Mouse (Mus musculus): ENCODE measurements at regions not wholly inside any gene's neighbourhood (a gene's known extent, or its start where the extent isn't known, plus 50 kb on each side); places are given as distances from the start of the nearest gene placed in this dataset.

- Histone ChIP-seq H3K4me3 (no peak overlapping the region), H3K36me3 (ENCODE audit: control insufficient read depth, insufficient read depth) (no peaks in the 10 kb centered on the region), H3K4me2 (ENCODE audit: low read depth) (no peak overlapping the region), H3K79me2 (ENCODE audit: control insufficient read depth, insufficient read depth) (no peaks in the 10 kb centered on the region), H3ac (ENCODE audit: control insufficient read depth, insufficient read length) (no peak overlapping the region), H3K27me3 (ENCODE audit: control insufficient read depth, insufficient read depth, insufficient read length) (no peaks in the 10 kb centered on the region)
- TF ChIP-seq TCF3 (IDR thresholded peaks at IDR 0.05; ENCODE audit: insufficient read length, low read depth) = no peak
Observed at GRCm38 (mm10) chr16:9230178-9230577, 400.3 kb downstream of the 1810013L24Rik start.

- H3K27me3 ChIP-seq (ENCODE audit: control insufficient read depth, insufficient read depth, insufficient read length) = no peaks in the 10 kb centered on the region
- H3K4me2 ChIP-seq (ENCODE audit: low read depth) = no peak overlapping the region
- no peaks in the 10 kb centered on the region for H3K79me2 ChIP-seq (ENCODE audit: control insufficient read depth, insufficient read depth)
- H3K36me3 ChIP-seq (ENCODE audit: control insufficient read depth, insufficient read depth) = no peaks in the 10 kb centered on the region
- no peak overlapping the region for H3K4me3 ChIP-seq
- no peak for TF ChIP-seq MYOG (IDR thresholded peaks at IDR 0.05; ENCODE audit: control insufficient read depth in 1 of 3, insufficient read depth in 1 of 3, insufficient read length in 2 of 3, low read depth in 2 of 3)
- TF ChIP-seq MAX (IDR thresholded peaks at IDR 0.05; ENCODE audit: low read depth) = no peak
- TF ChIP-seq REST (IDR thresholded peaks at IDR 0.05; ENCODE audit: insufficient read depth, insufficient read length) = no peak
- no peak for TF ChIP-seq POLR2A (IDR thresholded peaks at IDR 0.05; ENCODE audit: insufficient read length, low read depth)
- no peak for TF ChIP-seq USF1 (IDR thresholded peaks at IDR 0.05; ENCODE audit: low read depth)
- TF ChIP-seq TCF12 (IDR thresholded peaks at IDR 0.05; ENCODE audit: insufficient read depth, poor library complexity, severe bottlenecking) = no peak
- TF ChIP-seq MYOD1 (IDR thresholded peaks at IDR 0.05; ENCODE audit: control insufficient read depth in 1 of 3, insufficient read length in 2 of 3, low read depth in 2 of 3) = no peak
- TF ChIP-seq POLR2AphosphoS2 (IDR thresholded peaks at IDR 0.05; ENCODE audit: insufficient read length, low read depth) = no peak
- TF ChIP-seq E2F4 (IDR thresholded peaks at IDR 0.05; ENCODE audit: insufficient read depth) = no peak
- no peak overlapping the region for H3ac ChIP-seq (ENCODE audit: control insufficient read depth, insufficient read length)
Observed at GRCm38 (mm10) chr16:9242099-9242498, 412.2 kb downstream of the 1810013L24Rik start.

GRCm38 (mm10) chr16:9247198-9247597 is 417.3 kb downstream of the 1810013L24Rik start:
- no peaks in the 10 kb centered on the region for H3K36me3 ChIP-seq (ENCODE audit: control insufficient read depth, insufficient read depth)
- no peak overlapping the region for H3K4me2 ChIP-seq (ENCODE audit: low read depth)
- TF ChIP-seq POLR2AphosphoS2 (IDR thresholded peaks at IDR 0.05; ENCODE audit: insufficient read length, low read depth) (no peak), USF1 (IDR thresholded peaks at IDR 0.05; ENCODE audit: low read depth) (no peak), MYOD1 (IDR thresholded peaks at IDR 0.05; ENCODE audit: control insufficient read depth in 1 of 3, insufficient read length in 2 of 3, low read depth in 2 of 3) (no peak), MYOG (IDR thresholded peaks at IDR 0.05; ENCODE audit: control insufficient read depth in 1 of 3, insufficient read depth in 1 of 3, insufficient read length in 2 of 3, low read depth in 2 of 3) (no peak), POLR2A (IDR thresholded peaks at IDR 0.05; ENCODE audit: insufficient read length, low read depth) (no peak), E2F4 (IDR thresholded peaks at IDR 0.05; ENCODE audit: insufficient read depth) (no peak)
- no peak overlapping the region for H3K4me3 ChIP-seq
- no peak overlapping the region for H3ac ChIP-seq (ENCODE audit: control insufficient read depth, insufficient read length)
- H3K27me3 ChIP-seq (ENCODE audit: control insufficient read depth, insufficient read depth, insufficient read length) = no peaks in the 10 kb centered on the region
- H3K79me2 ChIP-seq (ENCODE audit: control insufficient read depth, insufficient read depth) = no peaks in the 10 kb centered on the region

GRCm38 (mm10) chr16:9253054-9253453 is 423.2 kb downstream of the 1810013L24Rik start:
- Histone ChIP-seq H3K36me3 (ENCODE audit: control insufficient read depth, insufficient read depth) (no peaks in the 10 kb centered on the region), H3K79me2 (ENCODE audit: control insufficient read depth, insufficient read depth) (no peaks in the 10 kb centered on the region), H3K4me3 (no peak overlapping the region), H3ac (ENCODE audit: control insufficient read depth, insufficient read length) (no peak overlapping the region), H3K4me2 (ENCODE audit: low read depth) (no peak overlapping the region), H3K27me3 (ENCODE audit: control insufficient read depth, insufficient read depth, insufficient read length) (no peaks in the 10 kb centered on the region)
- TF ChIP-seq MAX (IDR thresholded peaks at IDR 0.05; ENCODE audit: low read depth) (no peak), POLR2A (IDR thresholded peaks at IDR 0.05; ENCODE audit: insufficient read length, low read depth) (no peak), USF1 (IDR thresholded peaks at IDR 0.05; ENCODE audit: low read depth) (no peak), REST (IDR thresholded peaks at IDR 0.05; ENCODE audit: insufficient read depth, insufficient read length) (no peak), SRF (IDR thresholded peaks at IDR 0.05; ENCODE audit: control insufficient read depth, insufficient read length, low read depth) (no peak), MYOG (IDR thresholded peaks at IDR 0.05; ENCODE audit: control insufficient read depth in 1 of 3, insufficient read depth in 1 of 3, insufficient read length in 2 of 3, low read depth in 2 of 3) (no peak), CEBPB (IDR thresholded peaks at IDR 0.05; ENCODE audit: insufficient read depth, poor library complexity, severe bottlenecking) (no peak), TCF3 (IDR thresholded peaks at IDR 0.05; ENCODE audit: insufficient read length, low read depth) (no peak), E2F4 (IDR thresholded peaks at IDR 0.05; ENCODE audit: insufficient read depth) (no peak), POLR2AphosphoS2 (IDR thresholded peaks at IDR 0.05; ENCODE audit: insufficient read length, low read depth) (no peak), MYOD1 (IDR thresholded peaks at IDR 0.05; ENCODE audit: control insufficient read depth in 1 of 3, insufficient read length in 2 of 3, low read depth in 2 of 3) (no peak), TCF12 (IDR thresholded peaks at IDR 0.05; ENCODE audit: insufficient read depth, poor library complexity, severe bottlenecking) (no peak)

- Histone ChIP-seq H3K27me3 (ENCODE audit: control insufficient read depth, insufficient read depth, insufficient read length) (no peaks in the 10 kb centered on the region), H3K36me3 (ENCODE audit: control insufficient read depth, insufficient read depth) (no peaks in the 10 kb centered on the region), H3K4me2 (ENCODE audit: low read depth) (no peak overlapping the region), H3ac (ENCODE audit: control insufficient read depth, insufficient read length) (no peak overlapping the region), H3K79me2 (ENCODE audit: control insufficient read depth, insufficient read depth) (no peaks in the 10 kb centered on the region), H3K4me3 (no peak overlapping the region)
- TF ChIP-seq MYOG (IDR thresholded peaks at IDR 0.05; ENCODE audit: control insufficient read depth in 1 of 3, insufficient read depth in 1 of 3, insufficient read length in 2 of 3, low read depth in 2 of 3) (no peak), CEBPB (IDR thresholded peaks at IDR 0.05; ENCODE audit: insufficient read depth, poor library complexity, severe bottlenecking) (no peak), E2F4 (IDR thresholded peaks at IDR 0.05; ENCODE audit: insufficient read depth) (no peak), SRF (IDR thresholded peaks at IDR 0.05; ENCODE audit: control insufficient read depth, insufficient read length, low read depth) (no peak), TCF3 (IDR thresholded peaks at IDR 0.05; ENCODE audit: insufficient read length, low read depth) (no peak), USF1 (IDR thresholded peaks at IDR 0.05; ENCODE audit: low read depth) (no peak), POLR2AphosphoS2 (IDR thresholded peaks at IDR 0.05; ENCODE audit: insufficient read length, low read depth) (no peak), TCF12 (IDR thresholded peaks at IDR 0.05; ENCODE audit: insufficient read depth, poor library complexity, severe bottlenecking) (no peak), MAX (IDR thresholded peaks at IDR 0.05; ENCODE audit: low read depth) (no peak), MYOD1 (IDR thresholded peaks at IDR 0.05; ENCODE audit: control insufficient read depth in 1 of 3, insufficient read length in 2 of 3, low read depth in 2 of 3) (no peak)
Observed at GRCm38 (mm10) chr16:9255351-9255750, 425.5 kb downstream of the 1810013L24Rik start.

Data from myocyte (in vitro differentiated cells).